Mouse (Mus musculus) ES-E14 (cell line): Measurements from ENCODE around the gene Inca1. TPM values are rescaled to one million over a fixed set of nuclear protein-coding genes. Genes with fewer than 3 reads are reported as not detected.

Experiments used
- DNase-seq: peaks from one replicate; pipeline ENCODE4 v3.0.0-alpha.2; 2013; ENCODE audit warnings: low read depth, low spot score
- H3K27ac ChIP-seq: 2 replicates; pipeline ENCODE4 v1.5.1; 2012; ENCODE audit warnings: low read depth, mild to moderate bottlenecking, low read length, moderate library complexity, mixed read lengths; ENCODE audit not compliant: poor library complexity, insufficient read depth, severe bottlenecking
- H3K36me3 ChIP-seq: 2 replicates; pipeline ENCODE4 v1.6.1; 2012; ENCODE audit warnings: mild to moderate bottlenecking, low read length, moderate library complexity, mixed read lengths; ENCODE audit not compliant: control insufficient read depth, poor library complexity, insufficient read depth, severe bottlenecking
- H3K4me1 ChIP-seq, 2 experiments: fragments of 150-350 bp in 1 of 2; sonication (generic) in 1 of 2; 2 replicates each; pipeline ENCODE4 v1.6.1; 2012; ENCODE audit warnings: low read length in 2 of 2, mild to moderate bottlenecking in 1 of 2, mixed read lengths in 1 of 2; ENCODE audit not compliant: control insufficient read depth in 2 of 2, insufficient read depth in 2 of 2, poor library complexity in 1 of 2
- H3K4me3 ChIP-seq, 2 experiments: fragments of 150-350 bp in 1 of 2; sonication (generic) in 1 of 2; 2 replicates each; pipeline ENCODE4 v1.5.1; 2012; ENCODE audit warnings: low read length in 2 of 2, low read depth in 1 of 2, mild to moderate bottlenecking in 1 of 2, mixed read lengths in 1 of 2; ENCODE audit not compliant: insufficient read depth in 1 of 2, poor library complexity in 1 of 2, severe bottlenecking in 1 of 2
- H3K9ac ChIP-seq: 2 replicates; pipeline ENCODE4 v1.6.1; 2012; ENCODE audit warnings: low read depth, mild to moderate bottlenecking, low read length, mixed read lengths; ENCODE audit not compliant: poor library complexity, insufficient read depth, severe bottlenecking
- H3K9me3 ChIP-seq: fragments of 150-350 bp; sonication (generic); 2 replicates; pipeline ENCODE4 v1.6.1; 2012; ENCODE audit warnings: low read depth, mild to moderate bottlenecking, low read length; ENCODE audit not compliant: control insufficient read depth, insufficient read depth
- CHD2 ChIP-seq: IDR thresholded peaks from 2 replicates; pipeline ENCODE4 v1.6.1; 2014; ENCODE audit warnings: mild to moderate bottlenecking, low read depth, low read length, inconsistent platforms
- HCFC1 ChIP-seq: IDR thresholded peaks from 2 replicates; pipeline ENCODE4 v1.6.1; 2012; ENCODE audit warnings: low read length, inconsistent platforms, borderline replicate concordance; ENCODE audit not compliant: insufficient read depth
- MAFK ChIP-seq: IDR thresholded peaks from 2 replicates; pipeline ENCODE4 v1.6.1; 2014; ENCODE audit warnings: mild to moderate bottlenecking, low read depth, low read length, inconsistent platforms; ENCODE audit not compliant: insufficient read depth
- ZC3H11A ChIP-seq: IDR thresholded peaks from 2 replicates; pipeline ENCODE4 v1.6.1; 2012; ENCODE audit warnings: low read depth, mild to moderate bottlenecking, inconsistent platforms, low read length, borderline replicate concordance
- ZNF384 ChIP-seq: IDR thresholded peaks from 2 replicates; pipeline ENCODE4 v1.6.1; 2012; ENCODE audit warnings: low read depth, low read length, inconsistent platforms
- in situ Hi-C, 2 experiments: fragments of 600-800 bp; cut with MboI; formaldehyde crosslinking; loops; one replicate each; pipeline ENCODE4 v1.15.1; 2025; ENCODE audit warnings: low sequenced_read_pairs in 2 of 2, inconsistent platforms in 1 of 2; ENCODE audit not compliant: unreplicated experiment in 2 of 2
- total RNA-seq: library from RNA; depleted of rRNA; stranded (reverse); fragments of 300-350 nt; gene quantifications from 2 replicates; pipeline ENCODE4 v1.2.3, GENCODE M21; 2012

Gene Inca1
- total RNA-seq, 1 experiment, result 1.2 TPM

- no peak overlapping the region for H3K4me3 ChIP-seq
- peaks cover 3% of the 10 kb centered on the region; the same call in 1 of the 2 replicates for H3K36me3 ChIP-seq
- in situ Hi-C loops, result no loop called here
- DNase-seq, result no peak
- H3K9ac ChIP-seq, result no peak overlapping the region
- H3K9me3 ChIP-seq, result no peaks in the 10 kb centered on the region
- no peak overlapping the region for H3K27ac ChIP-seq
- peaks cover 5 to 23% of the 10 kb centered on the region in 2 experiments; a peak in 3 of 4 replicates for H3K4me1 ChIP-seq
- no peak for TF ChIP-seq ZC3H11A
Observed at GRCm38 (mm10) chr11:70678092-70678491, 21.9 kb downstream of the Inca1 start.

GRCm38 (mm10) chr11:70674501-70674900 is 25.5 kb downstream of the Inca1 start:
- Histone ChIP-seq H3K36me3 (peaks cover 5% of the 10 kb centered on the region; the same call in 1 of the 2 replicates), H3K4me3 (no peak overlapping the region), H3K9me3 (no peaks in the 10 kb centered on the region), H3K4me1 (peaks cover 0 to 13% of the 10 kb centered on the region in 2 experiments; a peak in 1 of 4 replicates), H3K27ac (no peak overlapping the region), H3K9ac (no peak overlapping the region)
- DNase-seq, result no peak
- TF ChIP-seq CHD2, result no peak
- no peak for TF ChIP-seq ZC3H11A
- no peak for TF ChIP-seq ZNF384
- TF ChIP-seq HCFC1, result no peak
- TF ChIP-seq MAFK, result no peak
- in situ Hi-C loops, result no loop called here

- Histone ChIP-seq H3K4me3 (no peak overlapping the region), H3K27ac (no peak overlapping the region), H3K9ac (no peak overlapping the region), H3K4me1 (peaks cover 0 to 13% of the 10 kb centered on the region in 2 experiments; a peak in 1 of 4 replicates), H3K9me3 (no peaks in the 10 kb centered on the region), H3K36me3 (peaks cover 5% of the 10 kb centered on the region; the same call in 1 of the 2 replicates)
- in situ Hi-C loops, result no loop called here
- no peak for TF ChIP-seq MAFK
- no peak for TF ChIP-seq CHD2
- no peak for TF ChIP-seq ZNF384
- no peak for DNase-seq
Observed at GRCm38 (mm10) chr11:70674014-70674413, 25.9 kb downstream of the Inca1 start.

- Histone ChIP-seq H3K9ac (0 out of 2 replicates have a peak overlapping the region, but pooled peaks have one; percentile 17), H3K27ac (no peak overlapping the region), H3K36me3 (peaks cover 11% of the 10 kb centered on the region; the same call in 1 of the 2 replicates), H3K9me3 (no peaks in the 10 kb centered on the region), H3K4me3 (no peak overlapping the region), H3K4me1 (peaks cover 0 to 13% of the 10 kb centered on the region in 2 experiments; a peak in 2 of 4 replicates)
- DNase-seq, result no peak
- TF ChIP-seq ZC3H11A (no peak), ZNF384 (no peak), HCFC1 (no peak), CHD2 (no peak), MAFK (no peak)
- in situ Hi-C loops, result no loop called here
Observed at GRCm38 (mm10) chr11:70671333-70672047, 28.5 kb downstream of the Inca1 start.

GRCm38 (mm10) chr11:70670483-70670882 is 29.5 kb downstream of the Inca1 start:
- peak overlapping the region; percentile 11; the same call in 1 of the 2 replicates for H3K27ac ChIP-seq
- TF ChIP-seq HCFC1 (no peak), ZC3H11A (no peak), CHD2 (no peak), MAFK (no peak), ZNF384 (no peak)
- no peaks in the 10 kb centered on the region for H3K9me3 ChIP-seq
- in situ Hi-C loops, result no loop called here
- H3K4me3 ChIP-seq, result peak overlapping the region; percentile 74 to 84
- no peak for DNase-seq
- H3K9ac ChIP-seq, result peak overlapping the region; percentile 95
- peaks cover 12% of the 10 kb centered on the region; the same call in 1 of the 2 replicates for H3K36me3 ChIP-seq
- H3K4me1 ChIP-seq, result peaks cover 0 to 13% of the 10 kb centered on the region in 2 experiments; a peak in 2 of 4 replicates
